Mouse (Mus musculus) small intestine, adult 2 months (tissue): ENCODE measurements around the gene Klf3.

Experiments used
- CTCF ChIP-seq: fragments of 200-500 bp; IDR thresholded peaks from 2 replicates; pipeline ENCODE4 v1.5.1; 2012; ENCODE audit warnings: low read depth, mild to moderate bottlenecking, control low read depth, inconsistent platforms, low read length, moderate library complexity, mixed read lengths; ENCODE audit not compliant: insufficient replicate concordance, insufficient read length; ENCODE audit errors: extremely low read depth
- POLR2A ChIP-seq: fragments of 200-500 bp; IDR thresholded peaks from 2 replicates; pipeline ENCODE4 v1.6.1; 2012; ENCODE audit warnings: low read depth, mild to moderate bottlenecking, control low read depth, inconsistent platforms, low read length, moderate library complexity

DNA sequence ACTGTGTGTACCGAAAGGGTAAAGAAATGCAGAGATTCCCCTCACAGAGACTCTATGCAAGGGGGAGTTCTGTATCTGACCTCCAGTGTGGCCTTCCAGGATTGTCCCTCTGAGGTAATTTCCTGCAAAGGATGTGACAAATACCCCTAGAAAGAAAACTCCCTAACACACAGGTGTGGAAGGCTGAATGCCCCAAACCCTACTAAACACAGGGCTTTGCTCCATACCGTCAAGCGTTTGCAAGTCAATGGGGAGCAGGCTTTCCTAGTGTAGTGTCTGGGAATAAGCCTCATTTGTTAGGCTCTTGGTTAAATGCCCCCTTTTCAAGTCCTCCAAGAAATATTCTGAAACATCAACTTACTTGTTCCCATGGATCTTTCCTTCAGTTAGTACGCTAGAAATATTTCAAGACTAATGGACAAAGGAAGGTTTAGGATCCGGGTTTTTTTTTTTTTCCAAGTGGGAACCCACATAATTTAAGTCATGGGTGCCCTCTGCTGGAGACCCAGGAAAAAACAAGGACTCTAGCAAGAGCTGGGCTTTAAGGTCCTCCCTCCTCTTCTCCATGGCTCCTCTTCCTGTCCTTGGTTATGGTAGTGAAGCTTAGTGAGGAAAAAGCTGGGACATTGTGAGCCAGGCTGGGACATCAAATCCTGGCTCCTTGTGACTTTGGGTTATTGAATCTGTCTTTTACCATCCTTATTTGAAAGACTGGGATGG lies 63.3 kb downstream of the Klf3 start:
- TF ChIP-seq POLR2A (no peak), CTCF (peak; percentile 40; the same call in 1 of the 2 replicates)
